Mouse (Mus musculus) gonadal fat pad, adult 2 months (tissue): ENCODE data around the gene Arid1b. TPM values are rescaled to one million over a fixed set of nuclear protein-coding genes. Genes with fewer than 3 reads are reported as not detected.

Experiments used
- DNase-seq: peaks from one replicate; pipeline ENCODE4 v3.0.0-alpha.2; 2012; ENCODE audit warnings: low read depth
- polyA plus RNA-seq: library from polyadenylated mRNA; depleted of rRNA; stranded (reverse); fragments of >200 nt; gene quantifications from 2 replicates; pipeline ENCODE4 v1.2.3, GENCODE M21; 2012

Arid1b gene
- polyA plus RNA-seq, 1 experiment, result 23.2 TPM

DNA sequence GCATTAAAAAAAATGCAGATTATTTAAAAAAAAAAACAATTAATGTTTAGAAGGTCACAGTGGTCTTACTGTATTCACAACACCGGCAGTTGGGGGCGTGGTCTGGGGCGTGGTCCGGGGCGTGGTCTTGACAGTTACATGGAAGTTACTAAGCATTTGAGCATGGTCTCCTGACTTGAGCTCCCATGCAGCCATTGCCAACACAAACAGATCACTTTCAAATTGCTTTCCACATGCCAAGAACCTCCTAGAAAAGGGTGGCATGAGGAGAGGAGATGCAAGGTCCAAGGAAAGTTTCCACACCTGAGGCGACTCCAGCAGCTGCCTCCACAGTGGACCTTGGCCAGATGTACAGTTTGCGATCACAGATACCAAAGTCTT is 383.8 kb downstream of the Arid1b start:
- peak; percentile 89 for DNase-seq

GRCm38 (mm10) chr17:5385694-5386093 is 391.6 kb downstream of the Arid1b start:
- peak; percentile 75 for DNase-seq

DNA sequence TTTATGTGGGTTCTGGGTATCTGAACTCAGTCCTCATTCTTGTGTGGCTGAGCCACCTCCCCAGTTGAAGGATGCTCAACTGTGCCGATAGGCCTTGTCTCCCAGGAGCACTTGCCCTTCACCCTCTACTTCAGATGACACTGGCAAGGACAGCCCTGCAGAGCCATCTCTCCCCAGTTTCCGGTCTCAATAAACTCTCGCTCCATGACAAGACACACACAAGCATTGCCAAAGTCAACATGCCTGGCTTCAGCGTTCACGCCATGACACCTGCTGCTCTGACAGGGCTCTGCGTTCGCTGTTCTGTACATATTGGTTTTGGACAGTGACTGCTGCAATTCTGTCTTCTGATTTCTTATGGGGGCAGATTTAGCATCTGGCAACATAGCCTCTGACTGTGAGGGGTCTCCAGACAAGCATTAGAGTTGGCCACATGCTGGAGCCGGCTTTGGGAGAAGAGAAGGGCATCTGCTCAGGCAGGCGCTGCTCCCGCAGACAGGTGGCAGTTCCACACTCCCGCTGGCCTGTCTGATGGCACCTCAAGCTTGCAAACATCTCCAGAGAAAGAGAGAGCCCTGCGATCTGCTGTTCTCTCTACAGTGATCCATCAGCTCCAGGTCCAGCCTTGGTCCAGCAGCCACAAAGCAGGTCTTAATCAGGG is 392.9 kb downstream of the Arid1b start:
- DNase-seq, result peak; percentile 77

GRCm38 (mm10) chr17:5388351-5388750 is 394.2 kb downstream of the Arid1b start:
- DNase-seq, result no peak

DNA sequence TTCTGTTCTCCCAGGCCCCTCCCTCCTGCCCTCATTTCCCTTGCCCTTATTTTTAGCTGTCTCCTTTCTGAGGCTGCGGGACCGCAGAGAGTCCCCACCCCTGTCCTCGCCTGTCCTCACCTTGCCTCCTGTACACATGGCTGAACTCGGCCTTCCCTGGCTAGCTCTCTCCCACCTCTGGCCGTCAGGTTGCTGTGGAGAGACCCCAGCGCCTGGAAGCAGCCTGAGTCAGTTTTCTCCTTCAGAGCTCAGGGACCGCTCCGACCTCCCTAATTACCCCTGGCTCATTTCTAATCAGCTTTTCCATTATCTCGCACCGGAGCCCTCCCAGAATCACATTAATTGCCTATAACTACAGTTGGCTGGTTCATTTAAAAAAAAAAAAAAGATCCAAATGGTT is 396.6 kb downstream of the Arid1b start:
- no peak for DNase-seq

- peak; percentile 95 for DNase-seq
Observed at GRCm38 (mm10) chr17:5395454-5396205, 401.5 kb downstream of the Arid1b start.

GRCm38 (mm10) chr17:5396213-5396612 is 402.1 kb downstream of the Arid1b start:
- DNase-seq, result no peak
